Mouse (Mus musculus) heart, postnatal 4 days (tissue): ENCODE measurements around the gene Adcy5. TPM values are rescaled to one million over a fixed set of nuclear protein-coding genes. Genes with fewer than 3 reads are reported as not detected.
A peak's percentile ranks its signal among the peaks of the same experiment; 100 is the strongest.

Experiments
- DNase-seq: peaks from one replicate; pipeline ENCODE4 v3.0.0; 2021
- total RNA-seq, 2 experiments: library from RNA; stranded (reverse); gene quantifications; 2 replicates each; pipeline ENCODE4 v1.2.3; 2021

Adcy5 gene
- total RNA-seq: 10 to 100 TPM; 65.2 to 65.7 TPM

GRCm38 (mm10) chr16:35154641-35155390 lies at the start of gene Adcy5:
Gene Adcy5 (plus strand): TSS chr16:35154877.
- DNase-seq: peak; percentile 58

DNA sequence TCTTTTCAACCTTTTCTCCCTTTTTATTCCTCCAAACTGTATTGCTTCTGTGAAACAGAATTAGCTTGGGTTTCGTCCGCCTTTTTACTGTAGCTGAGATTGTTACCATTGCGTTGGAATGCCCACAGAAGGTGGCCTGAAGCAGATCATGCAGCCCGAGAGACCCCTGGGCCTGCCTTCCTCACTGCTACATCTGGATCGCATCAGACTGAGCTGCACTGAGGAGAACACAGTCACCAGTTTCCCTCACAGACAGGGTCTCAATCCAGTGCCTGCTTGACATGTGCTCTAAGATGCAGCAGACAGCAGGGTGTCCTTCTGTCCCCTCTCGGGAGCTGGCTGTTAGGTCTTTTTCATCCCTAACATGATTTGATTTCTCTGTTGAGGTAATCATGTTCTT lies 46.7 kb upstream of the Adcy5 start:
- no peak for DNase-seq

- peak; percentile 64 for DNase-seq
These were observed 45.5 kb upstream of the Adcy5 start for GRCm38 (mm10) chr16:35109156-35109555.

GRCm38 (mm10) chr16:35109656-35110291 lies 44.9 kb upstream of the Adcy5 start:
- no peak for DNase-seq

- peak; percentile 96 for DNase-seq
These were observed 44.1 kb upstream of the Adcy5 start for GRCm38 (mm10) chr16:35110410-35111142.

- DNase-seq: peak; percentile 57
These were observed 43.5 kb upstream of the Adcy5 start for GRCm38 (mm10) chr16:35111143-35111620.

DNA sequence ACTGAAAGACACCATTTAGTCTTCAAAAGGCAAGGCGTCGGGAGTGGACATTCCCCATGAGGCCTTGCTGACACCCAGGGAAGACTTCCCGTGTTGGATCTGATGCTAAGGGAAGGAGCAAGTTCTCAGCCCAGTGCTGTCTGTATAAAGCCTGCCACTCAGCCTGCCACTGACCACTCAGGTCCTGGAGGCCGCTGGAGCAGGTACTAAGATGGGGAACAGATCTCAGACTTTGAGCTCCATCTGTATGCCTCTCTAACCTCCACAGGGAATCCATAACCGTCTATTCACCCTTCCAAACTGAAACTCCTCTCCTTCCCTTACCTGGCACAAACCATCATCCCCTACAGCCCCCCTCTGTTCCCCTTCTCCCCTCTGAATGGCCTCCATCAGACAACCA lies 41.2 kb upstream of the Adcy5 start:
- no peak for DNase-seq

DNA sequence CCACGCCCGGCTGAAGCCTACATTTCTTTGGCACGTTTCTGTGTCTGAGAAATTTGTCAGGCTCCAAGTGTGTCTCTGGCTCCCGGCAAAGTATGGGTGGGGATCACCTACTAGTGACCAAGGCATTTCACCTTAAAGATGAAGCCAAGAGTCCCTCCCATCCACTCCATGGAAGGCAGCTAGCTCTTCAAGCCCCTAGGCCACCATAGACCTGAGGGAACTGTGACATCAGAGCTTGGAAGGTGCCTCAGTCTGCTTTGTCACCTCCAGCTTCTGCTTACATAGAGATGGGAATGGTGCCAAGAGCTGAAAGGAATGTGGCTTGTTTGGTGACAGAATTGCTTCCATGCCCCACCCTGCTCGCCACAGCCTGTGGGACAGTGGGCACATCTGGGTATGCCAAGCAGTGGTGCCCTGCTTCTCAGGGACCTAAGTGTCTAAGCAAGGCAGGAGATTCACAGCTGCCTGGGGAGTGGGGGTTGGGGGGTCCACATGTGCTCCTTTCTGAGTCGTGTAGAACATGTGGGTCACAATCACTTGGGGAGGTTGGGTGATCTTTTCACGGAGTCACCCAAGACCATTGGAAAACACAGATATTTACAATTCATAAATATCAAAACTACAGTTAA lies 38.2 kb upstream of the Adcy5 start:
- no peak for DNase-seq

GRCm38 (mm10) chr16:35117436-35117835 lies 37.2 kb upstream of the Adcy5 start:
- DNase-seq: no peak

DNA sequence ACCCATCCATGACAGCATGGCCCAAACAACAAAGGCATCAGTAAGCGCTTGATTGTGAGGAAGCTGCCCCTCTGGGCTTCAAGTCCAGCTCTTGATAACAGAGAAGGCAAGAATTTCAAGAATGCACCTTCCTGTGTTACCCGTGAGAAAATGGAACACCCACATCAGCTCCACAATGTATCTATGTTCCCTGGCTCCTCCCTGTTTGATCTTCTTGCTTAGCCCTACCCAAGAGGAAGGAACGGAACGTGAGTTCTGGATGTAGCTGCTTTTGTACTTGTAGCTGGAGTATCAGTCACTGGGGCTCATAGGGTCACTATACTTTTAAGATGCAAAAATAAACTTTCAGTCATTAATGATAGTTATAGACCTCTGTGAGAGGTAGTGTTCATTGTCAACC lies 34.1 kb upstream of the Adcy5 start:
- no peak for DNase-seq

GRCm38 (mm10) chr16:35127270-35127669 lies 27.4 kb upstream of the Adcy5 start:
- no peak for DNase-seq

DNA sequence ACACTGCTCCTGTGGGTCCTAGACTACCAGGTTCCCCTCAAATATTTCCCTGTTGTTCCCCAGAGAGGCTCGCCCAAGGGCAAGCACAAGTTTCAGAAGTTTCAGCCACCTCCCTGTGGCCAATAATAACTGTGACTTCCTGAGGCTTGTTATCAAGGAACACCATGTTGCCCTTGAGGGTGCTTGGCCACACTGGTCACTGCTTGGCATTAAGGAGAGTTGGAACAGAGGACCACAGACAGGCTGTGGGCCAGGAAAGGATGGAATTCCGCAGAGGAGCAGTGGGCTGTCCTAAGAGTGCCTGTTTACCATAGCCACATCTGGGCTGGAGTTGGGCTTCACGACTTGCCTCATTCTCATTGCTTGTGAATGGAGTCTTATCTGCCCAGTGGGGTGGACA lies 24.5 kb upstream of the Adcy5 start:
- peak; percentile 63 for DNase-seq

DNA sequence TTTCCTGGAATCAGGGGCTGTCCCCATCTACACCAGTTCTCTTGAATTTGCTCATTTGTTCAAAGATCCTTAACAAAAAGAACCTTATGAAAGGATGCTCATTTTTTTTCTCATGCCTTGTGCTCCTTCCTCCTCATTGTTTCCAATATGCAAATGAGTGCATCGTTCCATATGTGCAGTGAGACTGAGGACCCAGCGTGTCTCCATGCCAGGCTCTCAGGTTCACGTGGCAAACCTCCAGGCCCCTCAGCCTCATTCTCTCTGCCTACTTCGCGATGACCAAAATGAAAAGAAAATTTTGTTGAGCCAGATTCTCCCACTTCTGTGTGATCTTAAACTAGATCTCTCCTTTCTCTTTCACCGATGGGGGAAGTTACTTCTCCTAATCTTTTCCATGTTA lies 15.3 kb upstream of the Adcy5 start:
- no peak for DNase-seq

DNA sequence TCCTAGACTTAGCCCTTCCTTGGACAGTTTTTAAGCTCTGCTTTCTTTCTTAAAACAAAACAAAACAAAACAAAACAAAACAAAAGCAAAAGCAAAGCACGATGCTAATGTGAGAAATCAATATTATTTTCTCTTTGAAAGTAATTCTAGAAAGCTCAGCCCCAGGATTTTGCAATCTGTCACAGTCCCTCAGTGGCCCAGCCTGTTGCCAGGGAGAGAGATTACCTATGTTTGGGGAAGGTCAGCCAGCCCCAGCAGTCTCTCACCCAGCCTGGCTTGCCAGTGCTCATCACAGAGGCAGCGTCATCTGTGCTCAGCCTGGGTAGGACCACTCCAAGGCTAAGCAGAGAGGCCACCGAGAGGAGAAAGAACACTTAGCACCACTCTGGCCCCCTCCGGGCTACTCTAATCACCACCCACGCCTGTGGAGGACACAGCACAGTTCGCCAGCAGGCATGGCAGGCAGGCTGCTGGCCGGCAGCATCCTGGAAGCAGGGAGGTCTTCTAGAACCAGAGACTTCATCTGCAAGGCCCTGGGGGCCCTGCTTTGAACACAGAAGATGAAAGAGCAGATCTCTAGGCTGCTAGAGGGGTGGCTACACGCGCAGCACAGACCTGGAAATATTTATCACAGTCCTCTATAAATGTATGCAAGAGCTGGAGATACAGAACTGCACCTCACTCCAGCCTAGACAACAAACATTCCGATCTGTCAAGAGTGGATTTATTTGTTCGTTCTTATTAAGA lies 14.6 kb upstream of the Adcy5 start:
- no peak for DNase-seq

DNA sequence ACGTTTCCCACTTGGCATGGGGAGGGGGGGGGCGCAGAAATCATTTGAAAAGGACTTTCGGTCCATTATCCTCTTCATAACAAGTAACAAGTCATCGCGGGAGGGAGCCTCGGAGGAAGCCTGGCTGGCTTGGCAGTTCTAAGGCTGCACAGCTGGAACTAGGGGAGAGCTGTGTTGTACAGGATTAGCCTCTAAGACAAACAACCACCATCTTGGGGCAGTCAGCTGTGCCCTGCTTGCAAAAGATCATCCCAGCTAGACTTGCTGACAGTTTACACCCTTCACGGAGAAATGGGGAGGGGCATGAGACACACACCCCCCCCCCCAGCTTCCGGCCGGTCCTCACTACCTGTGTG lies 14.1 kb upstream of the Adcy5 start:
- DNase-seq: no peak

- no peak for DNase-seq
These were observed 12.8 kb upstream of the Adcy5 start for GRCm38 (mm10) chr16:35141839-35142238.

GRCm38 (mm10) chr16:35146153-35146552 lies 8.5 kb upstream of the Adcy5 start:
- DNase-seq: no peak

DNA sequence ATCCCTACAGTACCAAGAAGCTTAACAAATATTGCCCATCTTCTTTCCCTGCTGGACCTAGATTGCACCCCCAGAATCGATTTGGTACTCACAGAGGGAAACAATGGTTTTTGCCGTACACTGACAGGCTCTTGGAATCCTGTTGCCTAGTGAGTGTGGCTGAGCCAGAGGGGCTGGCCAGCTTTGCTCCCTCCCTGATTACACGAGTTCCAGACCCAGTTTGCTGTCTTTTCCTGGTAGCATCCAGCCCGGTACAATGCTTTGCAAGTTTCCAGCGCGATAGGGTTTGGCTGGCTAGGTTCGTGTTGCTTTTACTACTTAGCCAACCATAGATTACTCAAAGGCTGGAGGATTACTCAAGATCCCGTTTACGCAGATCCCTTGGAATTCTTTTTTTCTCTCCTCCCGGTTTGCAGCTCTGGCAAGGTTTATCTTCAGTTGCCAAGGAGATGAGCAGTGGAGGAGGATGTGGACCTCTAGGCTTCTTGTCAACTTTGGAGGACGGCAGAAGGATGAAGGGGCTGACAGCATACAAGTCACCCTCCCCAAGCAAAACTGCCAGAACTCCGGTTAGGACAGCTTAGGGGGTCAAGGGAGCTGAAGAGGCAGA lies 1.4 kb upstream of the Adcy5 start:
- no peak for DNase-seq

DNA sequence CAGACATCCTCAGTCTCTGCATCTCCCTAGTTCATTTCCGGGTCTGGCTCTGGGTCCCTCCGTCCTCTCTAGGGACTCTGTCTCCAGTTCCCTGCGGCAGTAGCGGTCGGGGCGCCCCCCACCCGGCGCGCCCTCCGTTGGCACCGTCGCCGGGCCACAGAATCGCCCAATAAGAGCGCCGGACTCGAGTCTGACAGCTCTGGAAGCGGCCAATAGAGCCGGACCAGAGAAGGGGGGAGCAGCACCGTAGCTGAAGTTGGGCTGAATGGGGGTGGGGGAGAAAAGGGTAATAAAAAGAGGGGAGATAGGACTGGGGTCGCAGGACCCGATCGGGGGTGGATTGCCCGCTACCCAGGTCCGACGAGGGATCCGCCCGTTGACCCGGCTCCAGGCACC lies 434 bp upstream of the Adcy5 start:
- DNase-seq: peak; percentile 67

GRCm38 (mm10) chr16:35155391-35156305 lies 971 bp downstream of the Adcy5 start:
- peak; percentile 69 for DNase-seq

GRCm38 (mm10) chr16:35156306-35156695 lies 1.6 kb downstream of the Adcy5 start:
- peak; percentile 78 for DNase-seq
